Mouse (Mus musculus) ES-E14 (cell line): ENCODE results near the gene Map4k3. TPM values are rescaled to one million over a fixed set of nuclear protein-coding genes. Genes with fewer than 3 reads are reported as not detected.
"Not testable (repeated sequence)": the region's sequence is repeated elsewhere in the genome, so short reads cannot be mapped to it uniquely, and the experiment has no call there.

Source experiments
- DNase-seq: peaks from one replicate; pipeline ENCODE4 v3.0.0-alpha.2; 2013; ENCODE audit warnings: low read depth, low spot score
- H3K27ac ChIP-seq: 2 replicates; pipeline ENCODE4 v1.5.1; 2012; ENCODE audit warnings: low read depth, mild to moderate bottlenecking, low read length, moderate library complexity, mixed read lengths; ENCODE audit not compliant: poor library complexity, insufficient read depth, severe bottlenecking
- H3K36me3 ChIP-seq: 2 replicates; pipeline ENCODE4 v1.6.1; 2012; ENCODE audit warnings: mild to moderate bottlenecking, low read length, moderate library complexity, mixed read lengths; ENCODE audit not compliant: control insufficient read depth, poor library complexity, insufficient read depth, severe bottlenecking
- H3K4me1 ChIP-seq, 2 experiments: fragments of 150-350 bp in 1 of 2; sonication (generic) in 1 of 2; 2 replicates each; pipeline ENCODE4 v1.6.1; 2012; ENCODE audit warnings: low read length in 2 of 2, mild to moderate bottlenecking in 1 of 2, mixed read lengths in 1 of 2; ENCODE audit not compliant: control insufficient read depth in 2 of 2, insufficient read depth in 2 of 2, poor library complexity in 1 of 2
- H3K4me3 ChIP-seq, 2 experiments: fragments of 150-350 bp in 1 of 2; sonication (generic) in 1 of 2; 2 replicates each; pipeline ENCODE4 v1.5.1; 2012; ENCODE audit warnings: low read length in 2 of 2, low read depth in 1 of 2, mild to moderate bottlenecking in 1 of 2, mixed read lengths in 1 of 2; ENCODE audit not compliant: insufficient read depth in 1 of 2, poor library complexity in 1 of 2, severe bottlenecking in 1 of 2
- H3K9ac ChIP-seq: 2 replicates; pipeline ENCODE4 v1.6.1; 2012; ENCODE audit warnings: low read depth, mild to moderate bottlenecking, low read length, mixed read lengths; ENCODE audit not compliant: poor library complexity, insufficient read depth, severe bottlenecking
- H3K9me3 ChIP-seq: fragments of 150-350 bp; sonication (generic); 2 replicates; pipeline ENCODE4 v1.6.1; 2012; ENCODE audit warnings: low read depth, mild to moderate bottlenecking, low read length; ENCODE audit not compliant: control insufficient read depth, insufficient read depth
- CHD2 ChIP-seq: IDR thresholded peaks from 2 replicates; pipeline ENCODE4 v1.6.1; 2014; ENCODE audit warnings: mild to moderate bottlenecking, low read depth, low read length, inconsistent platforms
- HCFC1 ChIP-seq: IDR thresholded peaks from 2 replicates; pipeline ENCODE4 v1.6.1; 2012; ENCODE audit warnings: low read length, inconsistent platforms, borderline replicate concordance; ENCODE audit not compliant: insufficient read depth
- MAFK ChIP-seq: IDR thresholded peaks from 2 replicates; pipeline ENCODE4 v1.6.1; 2014; ENCODE audit warnings: mild to moderate bottlenecking, low read depth, low read length, inconsistent platforms; ENCODE audit not compliant: insufficient read depth
- ZC3H11A ChIP-seq: IDR thresholded peaks from 2 replicates; pipeline ENCODE4 v1.6.1; 2012; ENCODE audit warnings: low read depth, mild to moderate bottlenecking, inconsistent platforms, low read length, borderline replicate concordance
- ZNF384 ChIP-seq: IDR thresholded peaks from 2 replicates; pipeline ENCODE4 v1.6.1; 2012; ENCODE audit warnings: low read depth, low read length, inconsistent platforms
- in situ Hi-C, 2 experiments: fragments of 600-800 bp; cut with MboI; formaldehyde crosslinking; loops; one replicate each; pipeline ENCODE4 v1.15.1; 2025; ENCODE audit warnings: low sequenced_read_pairs in 2 of 2, inconsistent platforms in 1 of 2; ENCODE audit not compliant: unreplicated experiment in 2 of 2
- total RNA-seq: library from RNA; depleted of rRNA; stranded (reverse); fragments of 300-350 nt; gene quantifications from 2 replicates; pipeline ENCODE4 v1.2.3, GENCODE M21; 2012

Map4k3 gene
- total RNA-seq, 1 experiment = 22.3 TPM

DNA sequence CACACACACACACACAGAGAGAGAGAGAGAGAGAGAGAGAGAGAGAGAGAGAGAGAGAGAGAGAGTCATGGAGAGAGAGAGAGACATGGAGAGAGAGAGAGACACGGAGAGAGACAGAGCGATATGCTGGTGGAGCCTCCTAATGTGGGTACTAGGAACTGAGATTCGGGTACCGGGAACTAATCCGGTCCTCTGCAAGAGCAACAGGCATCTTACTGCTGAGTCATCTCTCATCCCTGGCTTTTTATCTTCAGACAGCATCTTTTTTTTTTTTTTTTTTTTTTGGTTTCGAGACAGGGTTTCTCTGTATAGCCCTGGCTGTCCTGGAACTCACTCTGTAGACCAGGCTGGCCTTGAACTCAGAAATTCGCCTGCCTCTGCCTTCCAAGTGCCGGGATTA lies 32.9 kb upstream of the Map4k3 start:
- TF ChIP-seq ZNF384 = peak; percentile 62; the same call in 1 of the 2 replicates
- peak; percentile 73 for TF ChIP-seq MAFK

DNA sequence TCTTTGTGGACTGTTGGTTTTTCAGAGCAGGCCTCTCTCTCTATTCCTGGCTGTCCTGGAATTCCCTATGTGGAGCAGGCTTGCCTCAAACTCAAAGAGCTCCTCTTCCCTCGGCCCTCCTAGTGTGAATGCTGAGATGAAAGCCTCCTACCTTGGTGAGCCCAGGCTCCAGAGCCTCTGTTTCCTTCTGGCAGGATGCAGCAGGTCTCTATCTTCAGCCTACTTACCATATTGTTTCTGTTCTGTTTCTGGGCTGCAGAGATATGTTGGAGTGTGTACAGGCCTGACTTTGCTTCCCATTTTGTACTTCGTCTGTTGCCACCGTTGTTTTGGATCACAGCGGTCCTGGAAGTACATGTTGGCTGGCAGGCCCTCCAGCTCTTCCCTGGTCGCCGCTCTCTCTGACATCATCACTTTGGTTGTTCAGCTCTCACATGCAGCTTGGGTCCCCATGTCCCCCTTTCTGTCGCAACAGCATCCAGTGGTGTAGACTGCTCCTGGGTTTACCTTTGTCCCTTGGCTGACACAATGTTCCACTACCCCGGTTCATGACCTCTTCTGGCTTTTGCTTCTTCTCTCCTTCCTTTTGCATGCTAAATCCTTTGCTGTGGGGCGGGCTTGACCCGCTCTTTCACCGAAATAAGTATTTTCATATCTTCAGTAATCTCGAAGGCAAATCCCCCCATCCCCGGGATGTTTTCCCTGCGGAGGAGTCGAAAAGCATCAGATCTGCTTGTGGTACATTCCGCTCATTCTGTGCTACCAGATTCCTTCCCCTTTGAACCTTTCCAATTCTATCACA lies 32.3 kb upstream of the Map4k3 start:
- H3K4me3 ChIP-seq = peak overlapping the region in 1 of 2 experiments; percentile 48; a peak in 2 of 4 replicates
- in situ Hi-C loops = no loop called here
- H3K9me3 ChIP-seq = no peaks in the 10 kb centered on the region
- H3K36me3 ChIP-seq = no peaks in the 10 kb centered on the region
- H3K9ac ChIP-seq = no peak overlapping the region
- TF ChIP-seq ZNF384 (no peak), ZC3H11A (no peak), CHD2 (no peak), HCFC1 (no peak), MAFK (no peak)
- H3K4me1 ChIP-seq = peaks cover 0 to 7% of the 10 kb centered on the region in 2 experiments; a peak in 2 of 4 replicates
- no peak overlapping the region for H3K27ac ChIP-seq
- no peak for DNase-seq

More for the DNA sequence above, 32.9 kb upstream of the Map4k3 start:
- H3K9ac ChIP-seq, H3K9me3 ChIP-seq, H3K4me1 ChIP-seq, in situ Hi-C loops, H3K27ac ChIP-seq, DNase-seq, H3K36me3 ChIP-seq: not testable (repeated sequence)
- H3K4me3 ChIP-seq = peak overlapping the region in 1 of 2 experiments; percentile 48; a peak in 2 of 4 replicates

DNA sequence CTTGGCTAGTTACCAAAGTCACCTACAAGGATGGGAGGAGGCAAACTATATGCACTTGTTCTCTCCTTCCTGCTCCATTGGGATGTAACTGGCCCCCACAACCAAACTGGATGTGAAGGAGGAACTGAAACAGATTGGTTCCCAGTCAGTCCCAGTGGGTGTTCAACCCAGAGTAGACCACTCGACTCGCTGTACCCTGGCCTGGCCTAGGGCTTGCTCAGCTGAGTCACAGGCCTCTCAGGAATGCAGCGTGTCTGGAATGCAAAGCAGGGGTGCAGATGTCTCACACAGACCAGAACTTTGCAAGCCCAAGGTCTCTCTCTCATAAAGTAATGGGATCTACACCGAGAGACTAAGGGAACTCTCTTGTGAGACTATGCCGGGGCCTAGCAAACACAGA lies 27.8 kb upstream of the Map4k3 start:
- no peak for DNase-seq
- Histone ChIP-seq H3K36me3 (no peaks in the 10 kb centered on the region), H3K9me3 (no peaks in the 10 kb centered on the region), H3K9ac (no peak overlapping the region), H3K27ac (no peak overlapping the region), H3K4me3 (no peak overlapping the region), H3K4me1 (peaks cover 0 to 9% of the 10 kb centered on the region in 2 experiments; a peak in 2 of 4 replicates)
- in situ Hi-C loops = no loop called here
- no peak for TF ChIP-seq ZC3H11A
- TF ChIP-seq MAFK = 0 out of 2 replicates have a peak, but pooled peaks have one; percentile 5

DNA sequence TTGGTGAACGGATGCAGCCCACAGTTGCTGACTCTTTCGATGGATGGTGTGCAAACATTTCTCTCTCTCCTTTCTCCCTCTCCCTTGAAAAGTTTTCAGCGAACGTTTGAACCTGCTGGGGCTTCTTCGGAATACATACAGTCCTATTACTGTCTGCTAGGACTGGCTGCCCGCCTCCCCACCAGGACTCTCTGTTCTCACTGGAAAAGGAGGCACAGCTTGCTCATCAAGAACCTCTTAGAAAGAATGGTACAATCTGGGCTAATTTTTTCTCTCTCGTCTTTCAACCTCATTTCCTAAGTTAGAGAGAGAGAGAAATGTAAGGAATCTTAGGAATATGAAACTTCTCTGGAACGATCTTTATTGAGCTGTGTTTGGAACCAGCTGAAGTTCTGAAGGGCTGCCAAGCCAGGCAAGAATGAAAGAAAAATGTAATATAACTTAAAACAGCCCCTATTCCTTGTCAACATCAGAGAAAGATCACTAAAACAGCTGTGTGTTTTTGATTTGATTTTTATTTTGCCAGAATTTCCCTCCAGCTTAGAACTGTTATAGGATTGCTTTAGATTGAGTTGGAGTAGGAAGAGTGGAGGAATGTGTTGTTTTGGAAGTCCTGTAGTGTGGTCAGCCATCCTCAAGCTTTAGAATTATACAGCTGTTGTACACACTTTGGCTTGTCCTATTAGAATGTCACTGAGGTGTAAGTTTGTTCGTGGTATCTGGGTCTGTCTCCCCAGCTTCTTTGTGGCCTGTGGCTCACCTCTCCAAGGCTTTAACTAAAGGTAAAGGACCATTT lies 27.0 kb upstream of the Map4k3 start:
- Histone ChIP-seq H3K4me3 (no peak overlapping the region), H3K9ac (no peak overlapping the region), H3K36me3 (no peaks in the 10 kb centered on the region), H3K27ac (no peak overlapping the region), H3K9me3 (no peaks in the 10 kb centered on the region), H3K4me1 (peaks cover 0 to 5% of the 10 kb centered on the region in 2 experiments; a peak in 2 of 4 replicates)
- no peak for DNase-seq
- no peak for TF ChIP-seq ZNF384
- no peak for TF ChIP-seq CHD2
- TF ChIP-seq ZC3H11A = no peak
- no peak for TF ChIP-seq MAFK
- TF ChIP-seq HCFC1 = no peak
- in situ Hi-C loops = no loop called here
